Mouse (Mus musculus): ENCODE measurements at regions not wholly inside any gene's neighbourhood (a gene's known extent, or its start where the extent isn't known, plus 50 kb on each side); places are given as distances from the start of the nearest gene placed in this dataset.

DNA sequence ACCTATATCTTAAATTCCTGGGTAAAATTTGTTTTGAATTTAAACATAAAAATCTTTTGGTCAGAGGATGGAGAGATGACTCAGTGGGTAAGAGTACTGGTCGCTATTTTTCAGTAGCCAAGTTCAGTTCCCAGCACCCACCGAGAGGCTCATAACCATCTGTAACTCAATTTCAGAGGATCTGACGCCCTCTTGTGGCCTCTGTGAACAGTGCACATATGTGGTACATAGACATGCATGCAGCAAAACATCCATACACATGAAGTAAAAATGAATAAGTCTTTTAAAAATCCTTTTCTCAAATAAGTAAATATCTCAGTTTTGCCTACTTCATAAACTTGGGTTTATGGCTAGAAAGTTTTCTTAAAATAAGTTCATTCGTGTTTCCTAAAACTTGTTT lies 163.4 kb upstream of the Kbtbd8 start:
- TF ChIP-seq POLR2A (IDR thresholded peaks at IDR 0.05; ENCODE audit: insufficient read depth, low read depth, low read length), result no peak
- TF ChIP-seq CTCF (IDR thresholded peaks at IDR 0.05; ENCODE audit: insufficient read depth, low read depth, low read length), result no peak
